Mouse (Mus musculus) hindbrain, postnatal 0 days (tissue): Measurements from ENCODE around the gene Auts2. TPM values are rescaled to one million over a fixed set of nuclear protein-coding genes. Genes with fewer than 3 reads are reported as not detected.

Experiments
- ATAC-seq: fragments of 200-750 bp; cut with Nextera tagmentation; 2 replicates; pipeline ENCODE4 v1.8.0; 2017; ENCODE audit warnings: mild to moderate bottlenecking, moderate TSS enrichment, moderate library complexity
- DNase-seq: peaks from one replicate; pipeline ENCODE4 v3.0.0-alpha.2; 2015; ENCODE audit warnings: low spot score
- H3K27ac ChIP-seq: fragments of 300-500 bp; sonication (generic); 2 replicates; pipeline ENCODE4 v1.5.1; 2014; ENCODE audit warnings: mild to moderate bottlenecking
- H3K27me3 ChIP-seq: fragments of 300-500 bp; sonication (generic); 2 replicates; pipeline ENCODE4 v1.6.1; 2014; ENCODE audit warnings: low read length, mixed read lengths; ENCODE audit not compliant: insufficient read depth
- H3K36me3 ChIP-seq: fragments of 300-500 bp; sonication (generic); 2 replicates; pipeline ENCODE4 v1.6.1; 2014; ENCODE audit warnings: low read length, mixed read lengths; ENCODE audit not compliant: insufficient read depth
- H3K4me1 ChIP-seq: fragments of 300-500 bp; sonication (generic); 2 replicates; pipeline ENCODE4 v1.6.1; 2014; ENCODE audit warnings: antibody characterized with exemption, low read length, mixed read lengths; ENCODE audit not compliant: insufficient read depth
- H3K4me2 ChIP-seq: fragments of 300-500 bp; sonication (generic); 2 replicates; pipeline ENCODE4 v1.6.1; 2014; ENCODE audit warnings: low read depth, mild to moderate bottlenecking, low read length, moderate library complexity, mixed read lengths
- H3K4me3 ChIP-seq: fragments of 300-500 bp; sonication (generic); 2 replicates; pipeline ENCODE4 v1.5.1; 2014; ENCODE audit warnings: low read length
- H3K9ac ChIP-seq: fragments of 300-500 bp; sonication (generic); replicated peaks from 2 replicates; pipeline ENCODE4 v1.6.1; 2014; ENCODE audit warnings: mild to moderate bottlenecking, low read length, moderate library complexity, mixed read lengths
- H3K9me3 ChIP-seq: fragments of 300-500 bp; sonication (generic); 2 replicates; pipeline ENCODE4 v1.6.1; 2016; ENCODE audit warnings: low read length, mixed read lengths
- CTCF ChIP-seq: IDR thresholded peaks from 2 replicates; pipeline ENCODE4 v1.5.1; 2016; ENCODE audit warnings: antibody characterized with exemption, control low read depth, low read depth
- WGBS: fragments of 180-500 bp; shearing (Covaris S2); extraction: QIAGEN DNeasy Blood & Tissue Kit; methylation state at CpG from one replicate; pipeline ENCODE4 v1.1.7; 2014; 5-methylcytosine and 5-hydroxymethylcytosine counted together
- polyA plus RNA-seq: library from polyadenylated mRNA; unstranded; fragments of >200 nt; fragmentation: Nextera tagmentation; extraction: Ambion mirVana; gene quantifications from 2 replicates; pipeline ENCODE4 v1.2.1, GENCODE M21; 2015
- total RNA-seq: library from RNA; depleted of rRNA; stranded (reverse); fragments of >200 nt; gene quantifications from 2 replicates; pipeline ENCODE4 v1.2.3, GENCODE M21; 2014

The Auts2 gene
- total and polyA plus RNA-seq, 2 experiments from 2014 or later = 39.3 to 54.9 TPM

- no peaks in the 10 kb centered on the region for H3K36me3 ChIP-seq
- no peaks in the 10 kb centered on the region for H3K9me3 ChIP-seq
- no peak for TF ChIP-seq CTCF
- H3K4me1 ChIP-seq = peaks cover 17% of the 10 kb centered on the region
- no peak overlapping the region for H3K9ac ChIP-seq
- no peak overlapping the region for H3K27ac ChIP-seq
- no peak overlapping the region for H3K4me2 ChIP-seq
- 57% methylated on average over 23 of the region's 23 CpGs for WGBS
- ATAC-seq = no peak
- H3K4me3 ChIP-seq = no peak overlapping the region
- DNase-seq = no peak
- no peaks in the 10 kb centered on the region for H3K27me3 ChIP-seq
Observed at GRCm38 (mm10) chr5:131581110-131582050, 961.8 kb downstream of the Auts2 start.

- H3K27me3 ChIP-seq = no peaks in the 10 kb centered on the region
- H3K4me2 ChIP-seq = no peak overlapping the region
- ATAC-seq (no peak), DNase-seq (no peak)
- 91% methylated on average over 9 of the region's 9 CpGs for WGBS
- no peak overlapping the region for H3K9ac ChIP-seq
- H3K36me3 ChIP-seq = no peaks in the 10 kb centered on the region
- H3K4me3 ChIP-seq = no peak overlapping the region
- H3K4me1 ChIP-seq = peaks cover 5% of the 10 kb centered on the region; the same call in 1 of the 2 replicates
- H3K9me3 ChIP-seq = no peaks in the 10 kb centered on the region
- no peak overlapping the region for H3K27ac ChIP-seq
- no peak for TF ChIP-seq CTCF
Observed at GRCm38 (mm10) chr5:131578737-131579136, 964.4 kb downstream of the Auts2 start.

GRCm38 (mm10) chr5:131575733-131576265 lies 967.3 kb downstream of the Auts2 start:
- ATAC-seq (peak; percentile 15; the same call in 1 of the 2 replicates), DNase-seq (peak; percentile 72)
- TF ChIP-seq CTCF = peak; percentile 66
- Histone ChIP-seq H3K9ac (no peak overlapping the region), H3K4me1 (peaks cover 10% of the 10 kb centered on the region; the same call in 1 of the 2 replicates), H3K36me3 (no peaks in the 10 kb centered on the region), H3K9me3 (no peaks in the 10 kb centered on the region), H3K27ac (no peak overlapping the region), H3K4me3 (no peak overlapping the region), H3K27me3 (no peaks in the 10 kb centered on the region), H3K4me2 (no peak overlapping the region)
- WGBS = 60% methylated on average over 11 of the region's 11 CpGs

- Histone ChIP-seq H3K4me2 (peak overlapping the region; percentile 7; the same call in 1 of the 2 replicates), H3K27me3 (no peaks in the 10 kb centered on the region), H3K36me3 (no peaks in the 10 kb centered on the region), H3K4me1 (peaks cover 10% of the 10 kb centered on the region; the same call in 1 of the 2 replicates), H3K4me3 (no peak overlapping the region), H3K9ac (no peak overlapping the region), H3K9me3 (no peaks in the 10 kb centered on the region), H3K27ac (peak overlapping the region; percentile 41; the same call in 1 of the 2 replicates)
- ATAC-seq (peak; percentile 72), DNase-seq (peak; percentile 70)
- 11% methylated on average over 5 of the region's 5 CpGs for WGBS
- no peak for TF ChIP-seq CTCF
Observed at GRCm38 (mm10) chr5:131575086-131575514, 968.0 kb downstream of the Auts2 start.

GRCm38 (mm10) chr5:131574469-131575085 lies 968.6 kb downstream of the Auts2 start:
- peaks cover 10% of the 10 kb centered on the region; the same call in 1 of the 2 replicates for H3K4me1 ChIP-seq
- H3K9ac ChIP-seq = no peak overlapping the region
- no peaks in the 10 kb centered on the region for H3K36me3 ChIP-seq
- no peak for TF ChIP-seq CTCF
- DNase-seq (peak; percentile 61), ATAC-seq (no peak; the same call in 1 of the 2 replicates)
- H3K4me2 ChIP-seq = 0 out of 2 replicates have a peak overlapping the region, but pooled peaks have one; percentile 3
- no peaks in the 10 kb centered on the region for H3K27me3 ChIP-seq
- peak overlapping the region; percentile 41; the same call in 1 of the 2 replicates for H3K27ac ChIP-seq
- H3K9me3 ChIP-seq = no peaks in the 10 kb centered on the region
- no peak overlapping the region for H3K4me3 ChIP-seq
- WGBS = 22% methylated on average over 16 of the region's 16 CpGs
